ENCODE assay signal across 19 mouse cellular contexts in genomic region chr8:111650651-111651050, GRCm38 (mm10).
"Had no signal": no experiment of that assay in that cellular context is flagged by ENCODE, and none has a peak within 500 bp of the region (broad histone marks: within the 10 kb centered on the region; RNA-seq: fewer than 3 reads in every experiment).

No protein-coding gene starts in this region.

- H3K27me3 ChIP-seq: heart, embryonic 13.5 days; heart, embryonic 15.5 days; hindbrain, embryonic 13.5 days; hindbrain, embryonic 15.5 days; kidney, embryonic 15.5 days; limb, embryonic 13.5 days; limb, embryonic 15.5 days; liver, embryonic 12.5 days had no signal

- H3K4me3 ChIP-seq: heart, adult 2 months; heart, embryonic 13.5 days; heart, embryonic 15.5 days; hindbrain, embryonic 13.5 days; hindbrain, embryonic 15.5 days; kidney, embryonic 15.5 days; left cerebral cortex, adult 2 months; limb, embryonic 13.5 days; limb, embryonic 15.5 days; liver, embryonic 12.5 days had no signal

- H3K4me1 ChIP-seq: hindbrain, embryonic 15.5 days had no signal

- H3K36me3 ChIP-seq: heart, embryonic 15.5 days; hindbrain, embryonic 15.5 days; kidney, embryonic 15.5 days; limb, embryonic 15.5 days; liver, embryonic 12.5 days had no signal

- DNase-seq: gastrocnemius, postnatal 14 days; gastrocnemius, postnatal 36 days; heart, adult 11 months; heart, adult 2 months; heart, postnatal 14 days; heart, postnatal 36 days; kidney, adult 11 months; kidney, postnatal 14 days; kidney, postnatal 36 days; left cerebral cortex, postnatal 4 days had no signal

- H3K9me3 ChIP-seq: heart, embryonic 13.5 days; heart, embryonic 15.5 days; hindbrain, embryonic 13.5 days; hindbrain, embryonic 15.5 days; kidney, embryonic 15.5 days; limb, embryonic 13.5 days; limb, embryonic 15.5 days; liver, embryonic 12.5 days had no signal
